15 mouse cellular contexts compared by ENCODE assay signal in the genomic region with DNA sequence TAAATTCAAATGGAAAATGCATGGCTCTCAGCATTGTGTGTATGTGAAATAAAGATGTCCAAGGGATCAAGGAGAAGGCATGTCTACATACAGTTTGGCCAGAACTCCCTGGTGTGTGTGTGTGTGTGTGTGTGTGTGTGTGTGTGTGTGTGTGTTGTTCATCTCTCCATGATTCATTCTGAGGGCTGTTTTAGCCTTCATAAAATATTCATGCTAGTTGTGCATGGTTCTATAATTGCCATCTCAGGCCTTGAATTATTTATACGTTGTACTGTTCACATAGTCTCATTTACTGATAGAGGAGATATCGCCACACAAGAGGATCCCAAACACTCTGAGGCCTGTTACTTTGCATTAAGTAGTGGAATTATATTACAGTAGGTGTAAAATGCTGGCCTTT.
"Had no signal": no experiment of that assay in that cellular context is flagged by ENCODE, and none has a peak within 500 bp of the region (broad histone marks: within the 10 kb centered on the region; RNA-seq: fewer than 3 reads in every experiment).

No protein-coding gene starts in this region.

- H3K27ac ChIP-seq: kidney, embryonic 15.5 days; left cerebral cortex, adult 2 months; limb, embryonic 10.5 days; neural tube, embryonic 12.5 days had no signal

- H3K9ac ChIP-seq: kidney, embryonic 15.5 days; lung, embryonic 14.5 days; neural tube, embryonic 12.5 days had no signal

- ATAC-seq: intestine, embryonic 16.5 days had no signal

- H3K4me2 ChIP-seq: kidney, embryonic 15.5 days; liver, embryonic 11.5 days; lung, embryonic 14.5 days; neural tube, embryonic 12.5 days had no signal

- H3K9me3 ChIP-seq: kidney, embryonic 15.5 days; limb, embryonic 10.5 days; neural tube, embryonic 12.5 days had no signal

- H3K27me3 ChIP-seq: neural tube, embryonic 12.5 days had no signal

- H3K36me3 ChIP-seq: kidney, embryonic 15.5 days; limb, embryonic 10.5 days; neural tube, embryonic 12.5 days had no signal

- H3K4me3 ChIP-seq: kidney, embryonic 15.5 days; left cerebral cortex, adult 2 months; limb, embryonic 10.5 days; myocyte; neural tube, embryonic 12.5 days had no signal

- DNase-seq: kidney, adult 2 months; kidney, postnatal 14 days; lung, embryonic 14.5 days; lung, postnatal 10 days; lung, postnatal 4 days; right cerebral cortex, postnatal 4 days; spleen, adult 18-20 months; thymus, postnatal 36 days had no signal
